Mouse (Mus musculus): ENCODE measurements at regions not wholly inside any gene's neighbourhood (a gene's known extent, or its start where the extent isn't known, plus 50 kb on each side); places are given as distances from the start of the nearest gene placed in this dataset.

DNA sequence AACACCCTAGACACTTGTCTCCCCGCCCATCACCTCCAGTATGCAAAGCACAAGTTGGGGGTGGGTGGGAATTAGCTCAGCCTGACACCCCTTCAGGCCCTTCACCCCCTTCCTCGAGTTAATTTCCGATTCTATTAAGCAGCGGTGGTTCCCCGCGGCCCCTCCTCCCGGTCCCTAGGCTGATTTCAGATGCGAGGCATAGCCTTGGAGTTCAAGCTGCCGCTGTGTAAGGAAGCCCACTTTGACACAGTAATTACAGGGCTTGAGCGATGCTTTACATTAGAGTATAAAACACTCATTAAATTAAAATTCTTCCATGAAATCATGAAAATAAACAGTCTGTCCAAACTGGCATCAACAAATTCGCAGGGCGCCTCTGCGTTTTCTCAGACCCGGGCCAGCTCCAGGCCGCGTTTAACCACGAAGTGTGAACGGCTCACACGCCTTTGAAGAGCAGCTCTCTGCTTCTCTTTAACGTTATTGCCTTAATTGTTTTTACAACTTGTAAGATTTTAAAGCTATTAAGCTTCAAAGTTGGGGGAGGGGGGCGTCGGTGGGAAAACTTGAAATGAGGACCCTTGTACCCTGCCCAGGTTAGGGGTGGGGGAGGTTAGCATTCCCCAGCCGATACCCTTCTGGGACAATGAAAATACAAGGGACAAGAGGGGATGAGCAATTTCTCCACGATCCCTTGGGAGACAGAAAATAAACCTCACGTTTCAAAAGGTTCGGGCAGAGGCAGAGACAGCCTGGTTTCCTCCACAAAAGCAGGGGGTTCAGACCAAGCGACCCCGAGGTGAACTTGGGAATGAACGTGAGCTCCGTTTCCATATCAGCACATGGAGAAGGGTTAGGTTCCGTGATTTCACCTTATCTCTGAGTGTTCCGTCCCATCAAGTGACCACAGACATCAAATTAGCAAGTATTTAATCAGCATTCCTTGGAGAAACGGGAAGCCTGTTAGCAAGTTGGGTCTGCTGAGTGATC lies 114.4 kb downstream of the Dicer1 start:
- Histone ChIP-seq H3K9me3 (replicated peaks; ENCODE audit: control insufficient read depth, low read length, poor library complexity, severe bottlenecking) (no peaks in the 10 kb centered on the region), H3K9ac (ENCODE audit: low read depth, low read length) (no peak overlapping the region), H3K27ac (ENCODE audit: low read length) (no peak overlapping the region), H3K36me3 (ENCODE audit: control insufficient read depth, insufficient read depth, low read length) (no peaks in the 10 kb centered on the region), H3K4me1 (ENCODE audit: control insufficient read depth, insufficient read depth, low read length) (peaks cover 15% of the 10 kb centered on the region), H3K4me2 (ENCODE audit: low read length) (peak overlapping the region; percentile 38), H3K27me3 (ENCODE audit: control insufficient read depth, insufficient read depth, low read depth, low read length) (no peaks in the 10 kb centered on the region), H3K4me3 (ENCODE audit: low read depth, low read length) (no peak overlapping the region)
- WGBS = 10% methylated on average over 33 of the region's 33 CpGs
- peak; percentile 79 for ATAC-seq

DNA sequence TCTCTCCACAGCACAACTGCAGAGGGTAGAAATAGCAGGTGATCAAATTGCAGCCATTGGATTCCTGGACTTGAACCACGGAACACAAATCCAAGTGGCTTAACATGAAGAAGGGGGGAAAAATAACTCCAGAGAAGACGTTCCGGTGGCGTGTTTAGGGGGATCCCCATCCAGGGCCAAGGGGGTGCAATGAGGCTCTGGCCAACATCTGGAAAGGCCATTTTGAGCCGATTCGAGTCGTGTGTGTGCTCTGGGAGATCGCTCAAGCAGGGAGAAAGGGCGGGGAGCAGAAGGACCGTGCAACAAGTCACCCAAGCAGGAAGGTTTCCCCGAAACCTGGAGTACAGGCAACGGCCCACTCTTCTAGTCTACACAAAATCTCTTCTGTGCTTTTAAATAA lies 115.3 kb downstream of the Dicer1 start:
- Histone ChIP-seq H3K36me3 (ENCODE audit: control insufficient read depth, insufficient read depth, low read length) (no peaks in the 10 kb centered on the region), H3K27me3 (ENCODE audit: control insufficient read depth, insufficient read depth, low read depth, low read length) (no peaks in the 10 kb centered on the region), H3K4me1 (ENCODE audit: control insufficient read depth, insufficient read depth, low read length) (peaks cover 15% of the 10 kb centered on the region), H3K4me3 (ENCODE audit: low read depth, low read length) (no peak overlapping the region), H3K9me3 (replicated peaks; ENCODE audit: control insufficient read depth, low read length, poor library complexity, severe bottlenecking) (no peaks in the 10 kb centered on the region), H3K4me2 (ENCODE audit: low read length) (no peak overlapping the region), H3K27ac (ENCODE audit: low read length) (no peak overlapping the region), H3K9ac (ENCODE audit: low read depth, low read length) (no peak overlapping the region)
- no peak for ATAC-seq
- 57% methylated on average over 12 of the region's 12 CpGs for WGBS

DNA sequence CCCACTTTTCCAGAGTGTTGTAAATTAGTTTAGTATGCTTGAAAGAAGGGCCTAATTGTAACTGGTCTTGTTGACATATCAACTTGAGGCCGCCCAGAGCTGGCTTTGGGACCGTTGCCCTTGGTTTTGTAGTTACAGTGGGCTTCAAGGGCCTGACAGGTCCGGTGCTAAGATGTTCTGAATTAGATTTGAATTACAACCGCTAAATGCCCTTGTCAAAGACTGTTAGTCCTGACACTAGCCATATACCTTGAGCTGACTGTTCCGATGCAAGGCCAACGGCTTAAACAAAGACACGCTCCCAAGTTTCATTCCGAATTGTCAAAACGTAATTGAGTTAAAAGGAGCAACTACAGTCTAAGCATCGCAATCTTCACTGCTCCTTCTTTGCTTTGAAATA lies 116.9 kb downstream of the Dicer1 start:
- Histone ChIP-seq H3K27me3 (ENCODE audit: control insufficient read depth, insufficient read depth, low read depth, low read length) (no peaks in the 10 kb centered on the region), H3K4me2 (ENCODE audit: low read length) (no peak overlapping the region), H3K9ac (ENCODE audit: low read depth, low read length) (no peak overlapping the region), H3K4me1 (ENCODE audit: control insufficient read depth, insufficient read depth, low read length) (peaks cover 15% of the 10 kb centered on the region), H3K4me3 (ENCODE audit: low read depth, low read length) (no peak overlapping the region), H3K36me3 (ENCODE audit: control insufficient read depth, insufficient read depth, low read length) (no peaks in the 10 kb centered on the region), H3K27ac (ENCODE audit: low read length) (no peak overlapping the region), H3K9me3 (replicated peaks; ENCODE audit: control insufficient read depth, low read length, poor library complexity, severe bottlenecking) (no peaks in the 10 kb centered on the region)
- 67% methylated on average over 10 of the region's 10 CpGs for WGBS
- no peak for ATAC-seq

DNA sequence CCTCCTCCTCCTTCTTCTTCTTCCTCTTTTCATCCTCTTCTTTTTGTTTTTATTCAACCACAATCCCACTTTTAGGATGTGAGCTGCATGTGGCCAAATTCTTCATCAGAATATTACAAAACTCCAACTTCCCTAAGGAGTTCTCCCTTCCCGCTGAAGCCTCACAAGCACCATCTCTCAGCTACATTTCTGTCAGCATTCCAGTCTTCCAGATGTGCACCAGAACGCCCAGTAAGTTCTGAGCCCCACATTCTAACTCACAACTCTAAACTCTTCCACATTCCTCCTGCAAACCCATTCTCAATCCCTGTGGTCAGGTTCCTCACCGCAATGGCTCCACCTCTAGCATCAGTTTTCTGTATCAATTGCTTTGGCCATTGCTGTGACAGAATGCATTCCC lies 121.2 kb downstream of the Dicer1 start:
- no peaks in the 10 kb centered on the region for H3K4me1 ChIP-seq (ENCODE audit: control insufficient read depth, insufficient read depth, low read length)

DNA sequence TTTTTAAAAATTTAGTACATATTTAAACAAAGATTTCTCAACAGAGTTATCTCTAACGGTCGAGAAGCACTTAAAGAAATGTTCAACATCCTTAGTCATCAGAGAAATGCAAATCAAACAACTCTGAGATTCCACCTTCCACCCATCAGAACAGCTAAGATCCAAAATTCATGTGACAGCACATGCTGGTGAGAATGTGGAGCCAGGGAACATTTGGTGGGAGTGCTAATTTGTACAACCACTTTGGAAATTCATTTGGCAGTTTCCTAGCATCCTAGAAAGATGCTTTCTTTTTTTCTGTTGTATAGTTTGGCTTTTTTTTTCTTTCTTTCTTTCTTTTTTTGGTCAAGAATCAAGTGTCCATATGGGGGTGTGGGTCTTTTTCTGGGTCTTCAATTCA lies 122.3 kb downstream of the Dicer1 start:
- H3K4me2 ChIP-seq (ENCODE audit: low read length) = no peak overlapping the region
- WGBS = 92% methylated on average over 2 of the region's 2 CpGs
- H3K27ac ChIP-seq (ENCODE audit: low read length) = no peak overlapping the region
- H3K9ac ChIP-seq (ENCODE audit: low read depth, low read length) = no peak overlapping the region
- no peak for ATAC-seq
- H3K4me3 ChIP-seq (ENCODE audit: low read depth, low read length) = no peak overlapping the region
- no peaks in the 10 kb centered on the region for H3K9me3 ChIP-seq (replicated peaks; ENCODE audit: control insufficient read depth, low read length, poor library complexity, severe bottlenecking)
- H3K36me3 ChIP-seq (ENCODE audit: control insufficient read depth, insufficient read depth, low read length) = no peaks in the 10 kb centered on the region
- H3K27me3 ChIP-seq (ENCODE audit: control insufficient read depth, insufficient read depth, low read depth, low read length) = no peaks in the 10 kb centered on the region
- H3K4me1 ChIP-seq (ENCODE audit: control insufficient read depth, insufficient read depth, low read length) = no peaks in the 10 kb centered on the region

More for the DNA sequence above, 121.2 kb downstream of the Dicer1 start:
- Histone ChIP-seq H3K9me3 (replicated peaks; ENCODE audit: control insufficient read depth, low read length, poor library complexity, severe bottlenecking) (no peaks in the 10 kb centered on the region), H3K4me3 (ENCODE audit: low read depth, low read length) (no peak overlapping the region), H3K27ac (ENCODE audit: low read length) (no peak overlapping the region), H3K27me3 (ENCODE audit: control insufficient read depth, insufficient read depth, low read depth, low read length) (no peaks in the 10 kb centered on the region), H3K36me3 (ENCODE audit: control insufficient read depth, insufficient read depth, low read length) (no peaks in the 10 kb centered on the region), H3K9ac (ENCODE audit: low read depth, low read length) (no peak overlapping the region), H3K4me2 (ENCODE audit: low read length) (no peak overlapping the region)
- ATAC-seq = no peak
- 93% methylated on average over 3 of the region's 3 CpGs for WGBS

DNA sequence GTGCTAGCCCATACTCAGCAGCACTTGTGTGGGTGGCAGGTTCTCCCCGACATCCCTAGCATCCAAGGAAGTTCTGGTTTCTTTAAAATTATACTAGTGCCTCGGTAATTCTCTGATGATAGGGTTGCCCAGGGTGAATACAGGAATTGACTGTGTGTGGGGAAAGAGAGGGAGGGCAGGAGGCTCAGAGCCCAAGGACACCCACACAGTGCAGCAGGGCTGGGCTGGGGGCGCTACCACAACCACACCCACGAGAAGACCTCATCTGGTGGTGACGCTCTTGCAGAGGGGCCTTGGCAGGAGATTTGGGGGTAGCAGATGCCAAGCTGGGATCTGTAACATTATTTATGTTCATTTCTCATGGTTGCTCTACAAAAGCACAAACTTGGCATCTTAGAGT lies 125.7 kb downstream of the Dicer1 start:
- no peak overlapping the region for H3K4me2 ChIP-seq (ENCODE audit: low read length)
- no peak overlapping the region for H3K9ac ChIP-seq (ENCODE audit: low read depth, low read length)
- no peak for ATAC-seq
- WGBS = 88% methylated on average over 5 of the region's 5 CpGs
- no peak overlapping the region for H3K27ac ChIP-seq (ENCODE audit: low read length)
- no peaks in the 10 kb centered on the region for H3K27me3 ChIP-seq (ENCODE audit: control insufficient read depth, insufficient read depth, low read depth, low read length)
- no peak overlapping the region for H3K4me3 ChIP-seq (ENCODE audit: low read depth, low read length)
- no peaks in the 10 kb centered on the region for H3K9me3 ChIP-seq (replicated peaks; ENCODE audit: control insufficient read depth, low read length, poor library complexity, severe bottlenecking)
- H3K36me3 ChIP-seq (ENCODE audit: control insufficient read depth, insufficient read depth, low read length) = no peaks in the 10 kb centered on the region
- no peaks in the 10 kb centered on the region for H3K4me1 ChIP-seq (ENCODE audit: control insufficient read depth, insufficient read depth, low read length)

DNA sequence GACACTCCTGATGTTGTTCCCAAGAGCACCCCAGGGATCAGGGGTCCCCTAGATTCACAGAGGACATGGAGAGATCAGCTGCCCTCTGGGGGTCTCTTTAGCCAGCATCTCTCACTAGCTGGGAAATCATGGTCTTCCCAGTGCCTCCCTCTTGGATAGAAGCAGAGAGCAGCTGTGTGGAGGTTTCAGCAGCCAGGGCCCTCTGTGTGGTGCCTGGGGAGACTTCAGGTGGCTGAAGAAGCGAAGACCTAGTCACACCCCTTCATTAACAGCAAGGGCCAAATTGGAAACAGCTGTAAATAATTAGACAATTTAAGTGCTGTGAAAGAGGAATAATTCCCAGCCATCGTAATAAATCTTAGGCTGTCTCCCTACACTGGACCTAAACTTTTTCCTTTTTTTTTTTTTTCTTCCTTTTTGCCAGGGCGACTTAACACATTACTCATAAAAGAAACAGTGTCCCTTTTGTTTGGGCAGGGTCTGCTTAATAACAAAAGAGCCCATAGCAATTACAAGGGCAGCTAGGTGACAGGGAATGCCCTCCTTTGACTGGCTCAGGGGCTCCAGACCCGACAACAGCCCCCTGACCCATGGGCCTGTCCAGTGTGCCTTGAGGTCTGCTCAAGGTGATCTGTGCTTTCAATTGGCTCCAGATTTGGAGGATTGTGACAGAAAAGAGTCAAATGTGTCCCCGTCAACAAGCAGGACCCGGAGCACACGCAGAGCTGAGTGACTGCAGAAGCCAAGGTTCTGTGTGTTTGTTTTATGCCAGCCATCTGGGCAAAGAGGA lies 127.7 kb downstream of the Dicer1 start:
- ATAC-seq = no peak
- WGBS = 66% methylated on average over 7 of the region's 7 CpGs
- Histone ChIP-seq H3K4me2 (ENCODE audit: low read length) (no peak overlapping the region), H3K4me1 (ENCODE audit: control insufficient read depth, insufficient read depth, low read length) (no peaks in the 10 kb centered on the region), H3K4me3 (ENCODE audit: low read depth, low read length) (no peak overlapping the region), H3K9ac (ENCODE audit: low read depth, low read length) (no peak overlapping the region), H3K36me3 (ENCODE audit: control insufficient read depth, insufficient read depth, low read length) (no peaks in the 10 kb centered on the region), H3K27ac (ENCODE audit: low read length) (no peak overlapping the region), H3K9me3 (replicated peaks; ENCODE audit: control insufficient read depth, low read length, poor library complexity, severe bottlenecking) (no peaks in the 10 kb centered on the region), H3K27me3 (ENCODE audit: control insufficient read depth, insufficient read depth, low read depth, low read length) (no peaks in the 10 kb centered on the region)

DNA sequence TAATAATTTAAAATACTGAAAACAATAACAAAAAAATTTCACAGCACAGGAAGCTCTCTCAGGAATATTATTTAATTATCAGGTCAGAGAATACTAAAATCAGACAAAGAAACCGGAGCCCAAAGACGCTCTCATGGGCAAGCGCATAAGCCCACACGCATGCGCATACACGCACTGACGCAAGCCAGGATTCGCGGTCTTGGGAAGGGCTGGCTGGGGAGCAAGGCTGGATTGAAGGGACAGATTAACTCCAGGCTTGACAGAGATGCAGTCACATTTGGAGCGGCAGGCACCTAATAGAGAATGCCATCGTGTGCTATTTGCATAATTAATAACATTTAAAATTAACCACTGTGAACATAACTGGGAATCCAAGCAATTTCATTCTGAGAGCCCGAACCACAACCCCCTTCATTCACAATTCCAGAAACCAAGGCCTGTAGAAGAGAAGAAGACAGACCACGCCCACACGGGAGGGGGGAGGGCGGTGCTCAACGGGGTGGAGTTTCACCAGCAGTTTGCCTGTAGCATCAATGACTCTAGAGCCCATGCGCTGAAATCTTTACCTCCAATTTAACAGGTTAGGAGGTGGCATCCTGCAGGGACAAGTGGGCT lies 134.5 kb downstream of the Dicer1 start:
- WGBS = 7% methylated on average over 17 of the region's 17 CpGs
- H3K4me2 ChIP-seq (ENCODE audit: low read length) = peak overlapping the region; percentile 58
- peak overlapping the region; percentile 89 for H3K27ac ChIP-seq (ENCODE audit: low read length)
- H3K36me3 ChIP-seq (ENCODE audit: control insufficient read depth, insufficient read depth, low read length) = no peaks in the 10 kb centered on the region
- peak overlapping the region; percentile 29 for H3K4me3 ChIP-seq (ENCODE audit: low read depth, low read length)
- peak overlapping the region; percentile 57 for H3K9ac ChIP-seq (ENCODE audit: low read depth, low read length)
- peak; percentile 95 for ATAC-seq
- no peaks in the 10 kb centered on the region for H3K27me3 ChIP-seq (ENCODE audit: control insufficient read depth, insufficient read depth, low read depth, low read length)
- no peaks in the 10 kb centered on the region for H3K4me1 ChIP-seq (ENCODE audit: control insufficient read depth, insufficient read depth, low read length)
- H3K9me3 ChIP-seq (replicated peaks; ENCODE audit: control insufficient read depth, low read length, poor library complexity, severe bottlenecking) = no peaks in the 10 kb centered on the region

All from midbrain, embryonic 16.5 days (tissue).